Mouse (Mus musculus) naive thymus-derived CD4-positive, alpha-beta T cell, adult 5 months (primary cell): ENCODE results near the gene Abca7. TPM values are rescaled to one million over a fixed set of nuclear protein-coding genes. Genes with fewer than 3 reads are reported as not detected.

ENCODE experiments used
- polyA plus RNA-seq: library from polyadenylated mRNA; unstranded; fragments of 100-300 nt; shearing (Covaris generic); gene quantifications from one replicate; pipeline ENCODE4 v1.2.1, GENCODE M21; 2017

Abca7 gene
- polyA plus RNA-seq: 64.3 TPM

GRCm38 (mm10) chr10:79996272-79997033 lies at the start of gene Abca7:
Gene Abca7 (plus strand): TSS chr10:79996494.

GRCm38 (mm10) chr10:79959847-79960601 lies 36.3 kb upstream of the Abca7 start, which contains the start of gene Wdr18:
Gene Wdr18 (plus strand): TSS chr10:79960152.

GRCm38 (mm10) chr10:79970415-79971182 lies 25.7 kb upstream of the Abca7 start, which contains the start of gene Grin3b:
Gene Grin3b (plus strand): TSS chr10:79970715.

GRCm38 (mm10) chr10:79984195-79984816 lies 12.0 kb upstream of the Abca7 start, which contains the start of gene Tmem259:
Gene Tmem259 (minus strand): TSS chr10:79984330.

GRCm38 (mm10) chr10:79988506-79989271 lies 7.6 kb upstream of the Abca7 start, which contains the start of gene Cnn2:
Gene Cnn2 (plus strand): TSS chr10:79988584.

GRCm38 (mm10) chr10:80016511-80016910 lies 20.2 kb downstream of the Abca7 start, which contains the start of gene Arhgap45:
Gene Arhgap45 (plus strand): TSS chr10:80016653.

GRCm38 (mm10) chr10:80039559-80039979 lies 43.3 kb downstream of the Abca7 start, which contains the start of gene Polr2e:
Gene Polr2e (minus strand): TSS chr10:80039795.

GRCm38 (mm10) chr10:80047041-80047565 lies 50.8 kb downstream of the Abca7 start, which contains the start of gene Gpx4:
Gene Gpx4 (plus strand): TSS chr10:80047166.

Other genes starting within 250 kb of the Abca7 start
- gene Polrmt, start 249.9 kb upstream of the Abca7 start, polyA plus RNA-seq: 45.2 TPM
- 0.21 TPM for gene Fgf22, start 241.4 kb upstream of the Abca7 start, polyA plus RNA-seq
- 59.0 TPM for gene Rnf126, start 229.5 kb upstream of the Abca7 start, polyA plus RNA-seq
- gene Fstl3, start 219.2 kb upstream of the Abca7 start, polyA plus RNA-seq: 0.52 TPM
- gene Prss57, start 205.5 kb upstream of the Abca7 start, polyA plus RNA-seq: not detected
- 1.4 TPM for gene Palm, start 202.9 kb upstream of the Abca7 start, polyA plus RNA-seq
- gene Misp, start 175.5 kb upstream of the Abca7 start, polyA plus RNA-seq: not detected
- gene Ptbp1, start 142.1 kb upstream of the Abca7 start, polyA plus RNA-seq: 654 TPM
- gene Prtn3, start 122.0 kb upstream of the Abca7 start, polyA plus RNA-seq: not detected
- gene Plppr3, start 121.9 kb upstream of the Abca7 start, polyA plus RNA-seq: 12.7 TPM
- gene Elane, start 110.2 kb upstream of the Abca7 start, polyA plus RNA-seq: not detected
- gene Cfd, start 105.6 kb upstream of the Abca7 start, polyA plus RNA-seq: not detected
- gene Med16, start 87.6 kb upstream of the Abca7 start, polyA plus RNA-seq: 36.7 TPM
- gene Gm26602, start 85.6 kb upstream of the Abca7 start, polyA plus RNA-seq: 16.0 TPM
- 0.34 TPM for gene Kiss1r, start 79.5 kb upstream of the Abca7 start, polyA plus RNA-seq
- 135 TPM for gene R3hdm4, start 75.3 kb upstream of the Abca7 start, polyA plus RNA-seq
- gene Arid3a, start 69.5 kb upstream of the Abca7 start, polyA plus RNA-seq: 4.1 TPM
- gene Wdr18, start 36.3 kb upstream of the Abca7 start, polyA plus RNA-seq: 75.5 TPM
- gene Grin3b, start 25.8 kb upstream of the Abca7 start, polyA plus RNA-seq: not detected
- gene Tmem259, start 12.2 kb upstream of the Abca7 start, polyA plus RNA-seq: 31.5 TPM
- 595 TPM for gene Cnn2, start 7.9 kb upstream of the Abca7 start, polyA plus RNA-seq
- 1,026 TPM for gene Arhgap45, start 20.2 kb downstream of the Abca7 start, polyA plus RNA-seq
- 108 TPM for gene Polr2e, start 43.3 kb downstream of the Abca7 start, polyA plus RNA-seq
- gene Gpx4, start 50.7 kb downstream of the Abca7 start, polyA plus RNA-seq: 302 TPM
- 74.3 TPM for gene Sbno2, start 109.1 kb downstream of the Abca7 start, polyA plus RNA-seq
- gene Stk11, start 119.3 kb downstream of the Abca7 start, polyA plus RNA-seq: 60.7 TPM
- 311 TPM for gene Atp5d, start 142.1 kb downstream of the Abca7 start, polyA plus RNA-seq
- gene Cbarp, start 144.3 kb downstream of the Abca7 start, polyA plus RNA-seq: 7.2 TPM
- 2.8 TPM for gene Midn, start 151.8 kb downstream of the Abca7 start, polyA plus RNA-seq
- 325 TPM for gene Cirbp, start 169.5 kb downstream of the Abca7 start, polyA plus RNA-seq
- gene 1600002K03Rik, start 176.4 kb downstream of the Abca7 start, polyA plus RNA-seq: 19.5 TPM
- 0.32 TPM for gene Efna2, start 183.0 kb downstream of the Abca7 start, polyA plus RNA-seq
- 106 TPM for gene Mum1, start 229.9 kb downstream of the Abca7 start, polyA plus RNA-seq